Mouse (Mus musculus) spleen, postnatal 36 days (tissue): ENCODE results near the gene Gng12.
A peak's percentile ranks its signal among the peaks of the same experiment; 100 is the strongest.

Source experiments
- DNase-seq, 2 experiments: peaks; one replicate each; pipeline ENCODE4 v3.0.0; 2022; ENCODE audit warnings: low spot score in 2 of 2, mixed read lengths in 1 of 2

Gene Gng12

GRCm38 (mm10) chr6:67050063-67050462 lies 153.9 kb downstream of the Gng12 start:
- DNase-seq, result no peak

- DNase-seq, result peak; percentile 49 to 64
These were observed 160.1 kb downstream of the Gng12 start for GRCm38 (mm10) chr6:67056108-67056888.

DNA sequence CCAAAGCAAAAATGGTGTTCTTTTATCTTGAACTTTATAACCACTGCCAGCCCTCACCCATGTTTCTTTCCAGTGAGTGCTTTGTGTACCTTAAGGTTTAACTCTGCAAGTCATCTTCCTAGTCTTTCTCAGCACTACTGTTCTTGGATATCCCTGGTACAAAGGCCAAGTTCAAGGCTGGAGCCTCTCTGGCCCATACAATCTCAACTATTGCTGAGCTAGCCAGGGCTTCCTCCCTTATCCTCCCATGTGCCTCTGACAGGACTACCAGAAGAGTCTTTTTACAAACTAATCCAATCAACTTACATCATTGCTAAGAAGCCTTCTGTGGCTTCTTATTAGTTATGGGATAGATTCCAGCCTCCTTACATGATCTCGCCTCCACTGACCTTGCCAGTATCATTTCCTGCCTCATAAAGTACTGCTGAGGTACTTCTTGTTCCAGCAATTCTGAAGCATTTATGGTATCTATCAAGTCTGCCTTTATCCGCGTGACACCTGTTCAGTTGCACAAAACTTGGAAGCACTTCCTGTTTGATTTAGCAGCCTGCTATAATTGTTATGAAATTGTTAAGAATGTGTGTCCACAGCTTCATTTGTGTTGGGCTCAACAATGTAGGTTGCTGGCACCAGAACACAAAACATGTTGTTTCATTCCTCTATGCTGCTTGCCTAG lies 160.8 kb downstream of the Gng12 start:
- no peak for DNase-seq

- DNase-seq, result peak in 1 of 2 experiments; percentile 4
These were observed 161.4 kb downstream of the Gng12 start for GRCm38 (mm10) chr6:67057574-67057973.

- peak; percentile 29 to 58 for DNase-seq
These were observed 161.9 kb downstream of the Gng12 start for GRCm38 (mm10) chr6:67057991-67058696.

DNA sequence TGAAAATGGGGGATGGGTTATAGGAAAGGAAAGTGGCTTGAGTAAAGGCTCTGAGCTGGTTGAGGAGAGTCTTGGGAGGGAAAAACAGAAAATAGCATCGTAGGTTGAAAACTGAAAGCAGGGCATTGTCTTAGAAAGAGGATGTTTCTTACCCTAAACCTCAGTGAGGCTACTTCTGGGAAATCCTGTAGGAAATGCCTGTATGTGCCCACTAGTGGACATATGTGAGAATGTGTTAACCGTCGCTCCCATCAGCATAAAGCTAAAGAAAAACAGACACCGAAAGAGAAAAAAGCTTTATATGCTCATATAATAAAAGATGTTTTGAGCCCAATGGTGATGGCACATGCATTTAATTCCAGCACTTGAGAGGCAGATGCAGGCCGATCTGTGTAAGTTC lies 163.9 kb downstream of the Gng12 start:
- DNase-seq, result no peak

- DNase-seq, result peak; percentile 10 to 47
These were observed 173.1 kb downstream of the Gng12 start for GRCm38 (mm10) chr6:67069219-67069762.

GRCm38 (mm10) chr6:67069800-67070315 lies 173.7 kb downstream of the Gng12 start:
- DNase-seq, result no peak
